8 mouse cellular contexts compared by ENCODE assay signal in genomic region chr3:122509084-122509483, GRCm38 (mm10).
DNase-seq lines count a peak whose midpoint lies in the region; ATAC-seq and TF ChIP-seq lines count a peak whose summit lies in the region.

No protein-coding gene starts in this region.

- intact Hi-C loops in heart, postnatal 36 days (cut with DNase I) = loop anchor here (1.0 to 10.0 kb wide), 3 partner anchors 129 to 276 kb away; partner anchors contain the start of gene Pde5a

- TF ChIP-seq POLR2A in limb, embryonic 14.5 days (IDR thresholded peaks at IDR 0.05; ENCODE audit: borderline replicate concordance, extremely low read depth, insufficient read depth, insufficient read length) = no peak

- DNase-seq in layer of hippocampus, adult 2 months (ENCODE audit: low spot score in 2 of 2) = peak in 1 of 2 experiments; percentile 39
- DNase-seq in layer of hippocampus, adult 11-12 months (ENCODE audit: low spot score) = no peak
- DNase-seq in adrenal gland, postnatal 14 days = peak; percentile 81
- peak; percentile 82 for DNase-seq in forebrain, embryonic 11.5 days (ENCODE audit: low spot score)
- peak; percentile 64 to 79 for DNase-seq in heart, postnatal 36 days
- peak; percentile 57 for DNase-seq in limb, embryonic 14.5 days (ENCODE audit: low spot score)
- DNase-seq in natural killer cell, adult 2 months (ENCODE audit: low spot score in 2 of 2) = no peak

- peak; percentile 82 for TF ChIP-seq CTCF in layer of hippocampus, adult 2 months (conservative IDR thresholded peaks at IDR 0.05)

- H3K9ac ChIP-seq in forebrain, embryonic 11.5 days (ENCODE audit: low read length) = no peak overlapping the region
- no peak overlapping the region for H3K9ac ChIP-seq in limb, embryonic 14.5 days (ENCODE audit: low read depth, low read length, severe bottlenecking)
- H3K9ac ChIP-seq in midbrain, embryonic 15.5 days = no peak overlapping the region

- no peak overlapping the region for H3K27ac ChIP-seq in layer of hippocampus, adult 2 months
- H3K27ac ChIP-seq in forebrain, embryonic 11.5 days (ENCODE audit: low read depth, low read length) = no peak overlapping the region
- no peak overlapping the region for H3K27ac ChIP-seq in limb, embryonic 14.5 days (replicated peaks; ENCODE audit: low read depth, low read length)
- no peak overlapping the region for H3K27ac ChIP-seq in midbrain, embryonic 15.5 days

- no peaks in the 10 kb centered on the region for H3K27me3 ChIP-seq in forebrain, embryonic 11.5 days (ENCODE audit: control insufficient read depth, insufficient read depth, low read length)
- no peaks in the 10 kb centered on the region for H3K27me3 ChIP-seq in limb, embryonic 14.5 days (ENCODE audit: control insufficient read depth, insufficient read depth, low read length)
- H3K27me3 ChIP-seq in midbrain, embryonic 15.5 days (replicated peaks) = no peaks in the 10 kb centered on the region

- 40% methylated on average over 5 of the region's 5 CpGs for WGBS in forebrain, embryonic 11.5 days
- 31% methylated on average over 5 of the region's 5 CpGs for WGBS in limb, embryonic 14.5 days
- WGBS in midbrain, embryonic 15.5 days = 32% methylated on average over 5 of the region's 5 CpGs

- no peak overlapping the region for H3K4me3 ChIP-seq in layer of hippocampus, adult 2 months
- H3K4me3 ChIP-seq in forebrain, embryonic 11.5 days (ENCODE audit: low read depth, low read length) = no peak overlapping the region
- no peak overlapping the region for H3K4me3 ChIP-seq in limb, embryonic 14.5 days (replicated peaks; ENCODE audit: low read length)
- H3K4me3 ChIP-seq in midbrain, embryonic 15.5 days = no peak overlapping the region

- H3K36me3 ChIP-seq in forebrain, embryonic 11.5 days (ENCODE audit: control insufficient read depth, insufficient read depth, low read length) = no peaks in the 10 kb centered on the region; the same call in 1 of the 2 replicates
- no peaks in the 10 kb centered on the region for H3K36me3 ChIP-seq in limb, embryonic 14.5 days (ENCODE audit: control insufficient read depth, insufficient read depth, low read length)
- no peaks in the 10 kb centered on the region for H3K36me3 ChIP-seq in midbrain, embryonic 15.5 days (replicated peaks)

- ATAC-seq in forebrain, embryonic 11.5 days (replicated peaks; ENCODE audit: low FRiP score) = peak; percentile 67
- ATAC-seq in limb, embryonic 14.5 days (ENCODE audit: low FRiP score, low read depth) = peak; percentile 50; the same call in 1 of the 2 replicates
- peak; percentile 29; the same call in 1 of the 2 replicates for ATAC-seq in midbrain, embryonic 15.5 days (replicated peaks)

- no peak overlapping the region for H3K4me2 ChIP-seq in forebrain, embryonic 11.5 days (ENCODE audit: low read depth, low read length, severe bottlenecking)
- H3K4me2 ChIP-seq in limb, embryonic 14.5 days (replicated peaks; ENCODE audit: low read depth, low read length, severe bottlenecking) = no peak overlapping the region
- H3K4me2 ChIP-seq in midbrain, embryonic 15.5 days = no peak overlapping the region

- H3K4me1 ChIP-seq in forebrain, embryonic 11.5 days (replicated peaks; ENCODE audit: control insufficient read depth, insufficient read depth, low read length) = no peaks in the 10 kb centered on the region
- H3K4me1 ChIP-seq in limb, embryonic 14.5 days (ENCODE audit: control insufficient read depth, insufficient read depth, low read length) = peaks cover 30% of the 10 kb centered on the region
- H3K4me1 ChIP-seq in midbrain, embryonic 15.5 days = peaks cover 7% of the 10 kb centered on the region

- H3K9me3 ChIP-seq in forebrain, embryonic 11.5 days (ENCODE audit: control insufficient read depth, low read length) = no peaks in the 10 kb centered on the region
- H3K9me3 ChIP-seq in limb, embryonic 14.5 days (ENCODE audit: control insufficient read depth, low read length) = no peaks in the 10 kb centered on the region
- H3K9me3 ChIP-seq in midbrain, embryonic 15.5 days = no peaks in the 10 kb centered on the region

Comparison
In these comparisons a context has a peak if more than half of its experiments do, and no peak if none do; other contexts are left out.
1. DNase-seq: peak in adrenal gland, postnatal 14 days (single experiment), forebrain, embryonic 11.5 days (single experiment), heart, postnatal 36 days (2 of 2) and limb, embryonic 14.5 days (single experiment); none in layer of hippocampus, adult 11-12 months (single experiment) and natural killer cell, adult 2 months (0 of 2).
2. Peak in every context shown above with its lines, with median percentiles within 50 percentile points of each other: ATAC-seq.